Mouse (Mus musculus): ENCODE data around the gene Galr3. TPM values are rescaled to one million over a fixed set of nuclear protein-coding genes. Genes with fewer than 3 reads are reported as not detected.

Galr3 gene
- total and polyA plus RNA-seq, 3 experiments = 2.6 to 4.5 TPM; not detected in 1

- Histone ChIP-seq H3K79me2 (ENCODE audit: control insufficient read depth, insufficient read depth, low read length, poor library complexity) (no peaks in the 10 kb centered on the region), H3K9ac (ENCODE audit: control insufficient read depth, low read depth, low read length, poor library complexity, severe bottlenecking) (no peak overlapping the region), H3K36me3 (ENCODE audit: control insufficient read depth in 1 of 2, insufficient read depth in 2 of 2, low read length in 2 of 2) (no peaks in the 10 kb centered on the region; a peak in 1 of 4 replicates), H3K27ac (ENCODE audit: control insufficient read depth, low read depth, low read length) (no peak overlapping the region), H3K27me3 (ENCODE audit: control insufficient read depth in 1 of 2, insufficient read depth in 2 of 2, low read length in 2 of 2) (no peaks in the 10 kb centered on the region), H3K4me3 (ENCODE audit: control insufficient read depth in 1 of 2, insufficient read depth in 1 of 2, low read depth in 2 of 2, low read length in 2 of 2) (no peak overlapping the region), H3K9me3 (replicated peaks; ENCODE audit: insufficient read depth, low read length) (no peaks in the 10 kb centered on the region), H3K4me1 (ENCODE audit: control insufficient read depth in 1 of 2, insufficient read depth in 2 of 2, low read length in 2 of 2) (no peaks in the 10 kb centered on the region)
- DNase-seq (ENCODE audit: low read depth, low spot score) = no peak
- TF ChIP-seq CHD2 (IDR thresholded peaks at IDR 0.05; ENCODE audit: low read length) (no peak), ZMIZ1 (IDR thresholded peaks at IDR 0.05; ENCODE audit: low read depth, low read length) (no peak), TAL1 (IDR thresholded peaks at IDR 0.05; ENCODE audit: low read length) (no peak), POLR2AphosphoS2 (IDR thresholded peaks at IDR 0.05; ENCODE audit: low read length) (no peak), MYC (IDR thresholded peaks at IDR 0.05; ENCODE audit: low read depth, low read length) (no peak)
These were observed 38.6 kb upstream of the Galr3 start for GRCm38 (mm10) chr15:79003079-79003478.

DNA sequence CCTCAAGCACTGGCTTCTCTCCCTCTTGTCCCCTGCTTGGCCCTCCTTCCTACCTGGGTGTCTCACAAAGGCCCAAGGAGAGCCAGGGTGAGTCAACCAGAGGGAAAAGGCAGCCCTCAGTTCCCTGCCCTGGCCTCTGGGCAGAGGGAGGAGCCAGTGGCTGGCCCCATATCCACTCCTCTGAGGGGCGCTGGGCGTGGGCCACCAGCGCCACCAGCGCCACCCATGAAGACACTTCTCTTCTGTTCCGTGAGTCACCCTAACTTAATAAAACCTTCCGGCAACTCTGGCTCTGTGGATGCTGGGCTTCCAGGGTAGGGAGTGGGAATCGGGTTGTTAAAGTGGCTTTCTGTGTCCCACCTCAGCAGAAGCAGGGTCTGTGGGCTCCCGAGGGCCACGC is 36.1 kb upstream of the Galr3 start:
- Histone ChIP-seq H3K4me1 (ENCODE audit: control insufficient read depth in 1 of 2, insufficient read depth in 2 of 2, low read length in 2 of 2) (no peaks in the 10 kb centered on the region), H3K27ac (ENCODE audit: control insufficient read depth, low read depth, low read length) (no peak overlapping the region), H3K36me3 (ENCODE audit: control insufficient read depth in 1 of 2, insufficient read depth in 2 of 2, low read length in 2 of 2) (no peaks in the 10 kb centered on the region; a peak in 1 of 4 replicates), H3K27me3 (ENCODE audit: control insufficient read depth in 1 of 2, insufficient read depth in 2 of 2, low read length in 2 of 2) (no peaks in the 10 kb centered on the region), H3K9me3 (replicated peaks; ENCODE audit: insufficient read depth, low read length) (no peaks in the 10 kb centered on the region), H3K79me2 (ENCODE audit: control insufficient read depth, insufficient read depth, low read length, poor library complexity) (no peaks in the 10 kb centered on the region), H3K9ac (ENCODE audit: control insufficient read depth, low read depth, low read length, poor library complexity, severe bottlenecking) (no peak overlapping the region), H3K4me3 (ENCODE audit: control insufficient read depth in 1 of 2, insufficient read depth in 1 of 2, low read depth in 2 of 2, low read length in 2 of 2) (no peak overlapping the region)
- DNase-seq (ENCODE audit: low read depth, low spot score) = no peak
- TF ChIP-seq ETS1 (IDR thresholded peaks at IDR 0.05; ENCODE audit: low read depth, low read length) (no peak), RAD21 (IDR thresholded peaks at IDR 0.05; ENCODE audit: low read depth, low read length) (no peak), KAT2A (conservative IDR thresholded peaks at IDR 0.05; ENCODE audit: low read depth, low read length) (no peak), GATA1 (IDR thresholded peaks at IDR 0.05; ENCODE audit: low read depth, low read length) (no peak), ZKSCAN1 (IDR thresholded peaks at IDR 0.05; ENCODE audit: low read depth, low read length) (no peak), TCF12 (IDR thresholded peaks at IDR 0.05; ENCODE audit: low read depth, low read length) (no peak), POLR2AphosphoS5 (IDR thresholded peaks at IDR 0.05; ENCODE audit: borderline replicate concordance, low read depth, low read length) (no peak)

- Histone ChIP-seq H3K79me2 (ENCODE audit: control insufficient read depth, insufficient read depth, low read length, poor library complexity) (no peaks in the 10 kb centered on the region), H3K9ac (ENCODE audit: control insufficient read depth, low read depth, low read length, poor library complexity, severe bottlenecking) (no peak overlapping the region), H3K27ac (ENCODE audit: control insufficient read depth, low read depth, low read length) (no peak overlapping the region), H3K4me3 (ENCODE audit: control insufficient read depth in 1 of 2, insufficient read depth in 1 of 2, low read depth in 2 of 2, low read length in 2 of 2) (no peak overlapping the region), H3K4me1 (ENCODE audit: control insufficient read depth in 1 of 2, insufficient read depth in 2 of 2, low read length in 2 of 2) (no peaks in the 10 kb centered on the region), H3K36me3 (ENCODE audit: control insufficient read depth in 1 of 2, insufficient read depth in 2 of 2, low read length in 2 of 2) (no peaks in the 10 kb centered on the region; a peak in 1 of 4 replicates), H3K9me3 (replicated peaks; ENCODE audit: insufficient read depth, low read length) (no peaks in the 10 kb centered on the region), H3K27me3 (ENCODE audit: control insufficient read depth in 1 of 2, insufficient read depth in 2 of 2, low read length in 2 of 2) (no peaks in the 10 kb centered on the region)
- no peak for TF ChIP-seq ETS1 (IDR thresholded peaks at IDR 0.05; ENCODE audit: low read depth, low read length)
- TF ChIP-seq CTCF (IDR thresholded peaks at IDR 0.05 in 2 of 3, conservative IDR thresholded peaks at IDR 0.05 in 1 of 3; ENCODE audit: control insufficient read depth in 1 of 3, insufficient read depth in 1 of 3, low read depth in 2 of 3, low read length in 3 of 3, poor library complexity in 1 of 3, severe bottlenecking in 1 of 3) = no peak
- TF ChIP-seq RCOR1 (IDR thresholded peaks at IDR 0.05; ENCODE audit: low read depth, low read length) = no peak
- peak; percentile 48 for DNase-seq (ENCODE audit: low read depth, low spot score)
These were observed 35.0 kb upstream of the Galr3 start for GRCm38 (mm10) chr15:79006638-79007037.
